Mouse (Mus musculus) olfactory bulb, adult 2 months (tissue): ENCODE data around the gene Megf11.

ENCODE experiments used
- CTCF ChIP-seq: fragments of 200-500 bp; IDR thresholded peaks from 2 replicates; pipeline ENCODE4 v1.5.1; 2012; ENCODE audit warnings: low read depth, mild to moderate bottlenecking, low read length, moderate library complexity; ENCODE audit not compliant: insufficient read depth
- POLR2A ChIP-seq: fragments of 200-500 bp; IDR thresholded peaks from 2 replicates; pipeline ENCODE4 v1.6.1; 2012; ENCODE audit warnings: mild to moderate bottlenecking, low read depth, low read length, moderate library complexity; ENCODE audit not compliant: insufficient read depth

- TF ChIP-seq CTCF (no peak), POLR2A (no peak)
Measured at GRCm38 (mm10) chr9:64345931-64346330, 39.5 kb upstream of the Megf11 start.
